Mouse (Mus musculus) kidney, embryonic 14.5 days (tissue): Measurements from ENCODE around the gene Mrps12. TPM values are rescaled to one million over a fixed set of nuclear protein-coding genes. Genes with fewer than 3 reads are reported as not detected.

Experiments used
- ATAC-seq: fragments of 200-750 bp; cut with Nextera tagmentation; 2 replicates; pipeline ENCODE4 v1.8.0; 2017; ENCODE audit warnings: moderate number of reproducible peaks, mild to moderate bottlenecking, moderate TSS enrichment, moderate library complexity; ENCODE audit not compliant: low FRiP score, low TSS enrichment
- H3K27ac ChIP-seq: fragments of 300-500 bp; sonication (generic); 2 replicates; pipeline ENCODE4 v1.5.1; 2014; ENCODE audit warnings: low read depth, mild to moderate bottlenecking, low read length, moderate library complexity, mixed read lengths
- H3K27me3 ChIP-seq: fragments of 300-500 bp; sonication (generic); 2 replicates; pipeline ENCODE4 v1.6.1; 2014; ENCODE audit warnings: mild to moderate bottlenecking, low read length; ENCODE audit not compliant: control insufficient read depth, insufficient read depth
- H3K36me3 ChIP-seq: fragments of 300-500 bp; sonication (generic); 2 replicates; pipeline ENCODE4 v1.6.1; 2014; ENCODE audit warnings: low read length, mixed read lengths; ENCODE audit not compliant: control insufficient read depth, insufficient read depth
- H3K4me1 ChIP-seq: fragments of 300-500 bp; sonication (generic); 2 replicates; pipeline ENCODE4 v1.6.1; 2014; ENCODE audit warnings: low read length, mixed read lengths; ENCODE audit not compliant: control insufficient read depth, insufficient read depth
- H3K4me2 ChIP-seq: fragments of 300-500 bp; sonication (generic); replicated peaks from 2 replicates; pipeline ENCODE4 v1.6.1; 2014; ENCODE audit warnings: low read depth, mild to moderate bottlenecking, low read length
- H3K4me3 ChIP-seq: fragments of 300-500 bp; sonication (generic); 2 replicates; pipeline ENCODE4 v1.5.1; 2014; ENCODE audit warnings: mild to moderate bottlenecking, low read length
- H3K9ac ChIP-seq: fragments of 300-500 bp; sonication (generic); 2 replicates; pipeline ENCODE4 v1.6.1; 2014; ENCODE audit warnings: low read depth, mild to moderate bottlenecking, low read length, moderate library complexity
- H3K9me3 ChIP-seq: fragments of 300-500 bp; sonication (generic); 2 replicates; pipeline ENCODE4 v1.6.1; 2016; ENCODE audit warnings: low read length; ENCODE audit not compliant: control insufficient read depth
- WGBS: fragments of 180-500 bp; shearing (Covaris S2); extraction: QIAGEN DNeasy Blood & Tissue Kit; methylation state at CpG from one replicate; pipeline ENCODE4 v1.1.7; 2014; 5-methylcytosine and 5-hydroxymethylcytosine counted together
- polyA plus RNA-seq: library from polyadenylated mRNA; unstranded; fragments of >200 nt; fragmentation: Nextera tagmentation; extraction: Ambion mirVana; gene quantifications from 2 replicates; pipeline ENCODE4 v1.2.1, GENCODE M21; 2014

Gene Mrps12
- polyA plus RNA-seq, 1 experiment from 2014 or later, result 157 TPM

DNA sequence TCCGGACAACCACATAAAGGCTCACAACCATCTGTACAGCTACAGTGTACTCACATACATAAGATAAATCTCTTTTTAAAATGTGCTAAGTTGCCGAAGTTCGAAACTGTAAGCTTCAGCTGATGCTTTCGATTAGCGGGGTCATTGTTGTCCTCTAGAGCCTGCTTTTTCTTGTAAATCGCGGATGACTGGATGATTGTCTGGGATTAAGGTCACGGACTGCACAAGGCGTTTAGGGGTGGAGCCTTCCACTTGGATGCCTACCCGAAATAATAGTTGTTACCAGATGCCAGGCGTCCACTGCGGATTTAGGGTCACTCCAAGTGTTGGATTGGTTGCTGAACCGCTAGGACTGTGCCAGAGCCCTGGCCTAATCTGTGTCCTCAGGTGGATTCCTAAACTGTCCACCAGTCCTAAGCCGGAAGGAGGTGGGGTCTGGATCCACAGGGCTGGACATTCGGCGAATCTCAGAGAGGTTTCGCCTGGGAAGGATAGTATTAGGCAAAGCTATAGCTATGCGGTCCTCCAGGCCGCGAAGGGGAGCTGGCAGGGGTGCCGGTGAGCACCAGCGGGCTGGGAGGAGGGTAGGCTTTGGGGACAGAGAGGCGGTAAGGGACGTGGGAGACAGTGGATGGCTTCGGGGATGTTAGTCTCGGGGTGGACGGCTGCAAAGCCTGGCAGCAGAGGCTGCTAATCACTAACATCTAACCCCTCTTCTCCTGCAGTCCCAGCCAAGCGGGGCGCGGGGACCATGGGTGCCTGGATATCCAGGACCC, 48.9 kb downstream of the Mrps12 start, which contains the start of gene Fbxo27:
Fbxo27 (plus strand) TSS at position 305 of the 776 bp plus-strand sequence.
- Histone ChIP-seq H3K27me3 (no peaks in the 10 kb centered on the region), H3K36me3 (no peaks in the 10 kb centered on the region), H3K9ac (peak within 1 kb of the TSS; percentile 47), H3K4me3 (peak within 1 kb of the TSS; percentile 55), H3K4me1 (no peaks in the 10 kb centered on the region; the same call in 1 of the 2 replicates), H3K9me3 (no peaks in the 10 kb centered on the region), H3K4me2 (peak within 1 kb of the TSS; percentile 82), H3K27ac (0 out of 2 replicates have a peak within 1 kb of the TSS, but pooled peaks have one; percentile 4)
- 41% methylated on average over 27 of the region's 30 CpGs for WGBS
- peak; percentile 29; the same call in 1 of the 2 replicates for ATAC-seq

GRCm38 (mm10) chr7:28691075-28691474, 50.5 kb downstream of the Mrps12 start:
- no peak overlapping the region for H3K27ac ChIP-seq
- no peaks in the 10 kb centered on the region for H3K36me3 ChIP-seq
- no peak overlapping the region for H3K4me2 ChIP-seq
- no peak for ATAC-seq
- H3K27me3 ChIP-seq, result no peaks in the 10 kb centered on the region
- 62% methylated on average over 7 of the region's 7 CpGs for WGBS
- no peaks in the 10 kb centered on the region; the same call in 1 of the 2 replicates for H3K4me1 ChIP-seq
- H3K4me3 ChIP-seq, result no peak overlapping the region
- no peak overlapping the region for H3K9ac ChIP-seq
- H3K9me3 ChIP-seq, result no peaks in the 10 kb centered on the region

Other genes with a start within 250 kb of the Mrps12 start
- not detected in 2 replicates for gene Ifnl2, start 231.4 kb downstream of the Mrps12 start, polyA plus RNA-seq
- gene Ifnl3, start 219.0 kb downstream of the Mrps12 start, polyA plus RNA-seq, result not detected in 2 replicates
- gene Sycn, start 200.9 kb downstream of the Mrps12 start, polyA plus RNA-seq, result not detected in 2 replicates
- gene Nccrp1, start 194.6 kb downstream of the Mrps12 start, polyA plus RNA-seq, result not detected in 2 replicates
- gene Samd4b, start 143.7 kb downstream of the Mrps12 start, polyA plus RNA-seq, result 33.3 and 34.9 TPM in 2 replicates
- gene Pak4, start 143.6 kb downstream of the Mrps12 start, polyA plus RNA-seq, result 48.3 and 60.7 TPM in 2 replicates
- not detected in 2 replicates for gene Acp7, start 110.5 kb downstream of the Mrps12 start, polyA plus RNA-seq
- 5.0 and 5.5 TPM in 2 replicates for gene Fbxo27, start 49.0 kb downstream of the Mrps12 start, polyA plus RNA-seq
- 7.2 and 8.1 TPM in 2 replicates for gene Fbxo17, start 25.0 kb downstream of the Mrps12 start, polyA plus RNA-seq
- 28.8 and 33.0 TPM in 2 replicates for gene Sars2, start 172 bp upstream of the Mrps12 start, polyA plus RNA-seq
- gene Ccer2, start 14.4 kb upstream of the Mrps12 start, polyA plus RNA-seq, result not detected in 2 replicates
- 49.7 and 56.7 TPM in 2 replicates for gene Sirt2, start 24.9 kb upstream of the Mrps12 start, polyA plus RNA-seq
- gene Nfkbib, start 25.7 kb upstream of the Mrps12 start, polyA plus RNA-seq, result 39.2 and 43.9 TPM in 2 replicates
- 2.9 and 5.6 TPM in 2 replicates for gene Rinl, start 47.1 kb upstream of the Mrps12 start, polyA plus RNA-seq
- gene Hnrnpl, start 66.7 kb upstream of the Mrps12 start, polyA plus RNA-seq, result 283 and 322 TPM in 2 replicates
- gene Ech1, start 83.4 kb upstream of the Mrps12 start, polyA plus RNA-seq, result 134 and 150 TPM in 2 replicates
- 3.8 and 3.9 TPM in 2 replicates for gene Lgals4, start 92.0 kb upstream of the Mrps12 start, polyA plus RNA-seq
- 1.1 and 4.0 TPM in 2 replicates for gene Lgals7, start 122.0 kb upstream of the Mrps12 start, polyA plus RNA-seq
- gene Capn12, start 139.6 kb upstream of the Mrps12 start, polyA plus RNA-seq, result 0.51 and 0.64 TPM in 2 replicates
- 176 and 239 TPM in 2 replicates for gene Actn4, start 220.5 kb upstream of the Mrps12 start, polyA plus RNA-seq
- gene Eif3k, start 240.0 kb upstream of the Mrps12 start, polyA plus RNA-seq, result 458 and 497 TPM in 2 replicates
- gene Map4k1, start 240.2 kb upstream of the Mrps12 start, polyA plus RNA-seq, result 9.8 and 12.6 TPM in 2 replicates